Mouse (Mus musculus) spleen, adult 2 months (tissue): ENCODE measurements at regions not wholly inside any gene's neighbourhood (a gene's known extent, or its start where the extent isn't known, plus 50 kb on each side); places are given as distances from the start of the nearest gene placed in this dataset.

ENCODE experiments used
- DNase-seq, 2 experiments: peaks; one replicate each; pipeline versions ENCODE4 v3.0.0 to v3.0.0-alpha.2; 2012 to 2021; ENCODE audit warnings: low spot score in 2 of 2, low read depth in 1 of 2
- H3K27ac ChIP-seq: fragments of 200-500 bp; 2 replicates; pipeline ENCODE4 v1.5.1; 2012; ENCODE audit warnings: low read length, inconsistent platforms; ENCODE audit not compliant: insufficient read depth
- H3K27me3 ChIP-seq: fragments of 200-500 bp; 2 replicates; pipeline ENCODE4 v1.6.1; 2012; ENCODE audit warnings: mild to moderate bottlenecking, moderate library complexity, low read length, inconsistent platforms; ENCODE audit not compliant: control insufficient read depth, insufficient read depth
- H3K36me3 ChIP-seq: fragments of 200-500 bp; 2 replicates; pipeline ENCODE4 v1.6.1; 2012; ENCODE audit warnings: mild to moderate bottlenecking, low read length, inconsistent platforms; ENCODE audit not compliant: control insufficient read depth, insufficient read depth
- H3K4me1 ChIP-seq: fragments of 200-500 bp; 2 replicates; pipeline ENCODE4 v1.6.1; 2011; ENCODE audit warnings: inconsistent platforms; ENCODE audit not compliant: control insufficient read depth, insufficient read depth, insufficient read length
- H3K4me3 ChIP-seq: fragments of 200-500 bp; 2 replicates; pipeline ENCODE4 v1.5.1; 2011; ENCODE audit warnings: mild to moderate bottlenecking, inconsistent platforms; ENCODE audit not compliant: insufficient read depth, insufficient read length; ENCODE audit errors: extremely low read depth
- CTCF ChIP-seq: fragments of 200-500 bp; IDR thresholded peaks from 2 replicates; pipeline ENCODE4 v1.5.1; 2011; ENCODE audit warnings: mild to moderate bottlenecking, inconsistent platforms; ENCODE audit not compliant: insufficient read depth, insufficient read length, insufficient replicate concordance; ENCODE audit errors: extremely low read depth
- POLR2A ChIP-seq: fragments of 200-500 bp; IDR thresholded peaks from 2 replicates; pipeline ENCODE4 v1.6.1; 2011; ENCODE audit warnings: low read depth, low read length, inconsistent platforms
- WGBS: fragments of 180-500 bp; shearing (Covaris S2); methylation state at CpG from one replicate; pipeline ENCODE4 v1.1.7; 2018; 5-methylcytosine and 5-hydroxymethylcytosine counted together

DNA sequence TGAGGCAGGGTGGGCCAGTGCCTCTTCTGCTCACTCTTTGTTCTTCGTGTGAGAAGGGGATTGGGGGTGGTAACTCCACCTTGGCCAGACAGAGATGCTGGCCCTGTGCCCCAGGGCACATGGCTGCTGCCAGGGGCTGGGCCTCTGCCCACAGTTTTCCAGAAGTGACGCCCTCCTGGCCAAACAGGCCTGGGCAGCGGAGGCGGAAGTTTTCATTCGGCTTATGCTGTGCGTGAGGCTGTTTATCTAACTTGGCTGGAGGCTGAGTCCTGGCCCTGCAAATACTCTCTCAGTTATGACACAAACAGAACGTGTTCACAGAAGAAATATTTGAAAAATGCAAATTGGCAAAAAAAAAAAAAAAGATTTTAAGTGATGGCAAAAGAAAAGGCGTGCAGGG is 97.3 kb upstream of the Ptpn1 start:
- Histone ChIP-seq H3K27ac (peak overlapping the region; percentile 35; the same call in 1 of the 2 replicates), H3K27me3 (no peaks in the 10 kb centered on the region), H3K4me3 (no peak overlapping the region), H3K36me3 (no peaks in the 10 kb centered on the region), H3K4me1 (peaks cover 8% of the 10 kb centered on the region; the same call in 1 of the 2 replicates)
- DNase-seq: no peak
- WGBS: 86% methylated on average over 8 of the region's 8 CpGs
- TF ChIP-seq POLR2A: no peak
- TF ChIP-seq CTCF: no peak

- no peak for DNase-seq
- Histone ChIP-seq H3K4me1 (peaks cover 8% of the 10 kb centered on the region; the same call in 1 of the 2 replicates), H3K27ac (no peak overlapping the region), H3K27me3 (no peaks in the 10 kb centered on the region), H3K36me3 (no peaks in the 10 kb centered on the region), H3K4me3 (no peak overlapping the region)
- no peak for TF ChIP-seq POLR2A
- WGBS: 49% methylated on average over 20 of the region's 20 CpGs
Observed at GRCm38 (mm10) chr2:167833290-167833953, 98.4 kb upstream of the Ptpn1 start.

DNA sequence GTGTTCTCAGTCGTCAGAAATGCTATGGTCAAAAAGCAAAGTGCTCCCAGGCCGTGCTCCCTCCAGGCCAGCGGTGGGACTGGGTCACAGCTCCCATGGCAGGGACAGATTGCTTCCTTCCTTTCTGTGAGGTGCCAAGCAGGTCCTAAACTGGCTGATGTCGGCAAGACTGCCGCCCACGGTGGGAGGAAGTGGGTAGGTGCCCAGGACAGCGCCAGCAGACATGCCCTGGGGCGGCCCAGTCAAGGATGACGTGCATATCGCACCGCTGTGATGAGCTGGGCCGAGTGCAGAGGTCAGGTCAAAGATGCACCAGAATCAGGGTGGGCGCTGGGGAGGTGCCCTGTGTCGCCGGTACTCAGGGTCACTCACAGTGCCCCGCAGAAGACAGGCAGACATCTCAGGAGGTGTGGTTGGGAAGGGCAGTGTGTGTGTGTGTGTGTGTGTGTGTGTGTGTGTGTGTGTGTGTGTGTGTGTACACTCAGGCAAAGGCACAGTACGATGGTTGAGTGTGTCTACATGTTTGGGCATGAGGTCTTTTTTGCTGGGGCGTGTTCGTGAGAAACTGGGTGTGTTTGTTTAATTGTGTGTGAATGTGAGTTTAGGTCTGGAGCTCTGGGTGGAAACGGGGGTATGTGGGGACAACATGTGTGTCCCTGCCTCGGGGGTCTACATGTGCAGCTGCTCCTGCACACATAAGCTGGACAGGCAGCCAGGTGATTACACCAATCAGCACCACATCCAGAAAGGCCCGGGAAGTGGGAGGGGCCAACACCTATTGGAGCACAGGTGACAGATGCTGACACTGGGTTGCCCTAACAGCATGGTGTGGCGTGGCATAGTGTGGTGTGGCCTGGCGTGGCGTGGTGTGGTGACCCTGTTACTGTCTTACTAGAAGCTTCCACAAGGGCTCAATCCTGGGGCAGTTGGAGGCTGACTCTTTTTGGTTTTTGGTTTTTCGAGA is 100.5 kb upstream of the Ptpn1 start:
- 40% methylated on average over 26 of the region's 26 CpGs for WGBS
- Histone ChIP-seq H3K4me1 (peaks cover 8% of the 10 kb centered on the region; the same call in 1 of the 2 replicates), H3K27me3 (no peaks in the 10 kb centered on the region), H3K4me3 (no peak overlapping the region), H3K36me3 (no peaks in the 10 kb centered on the region), H3K27ac (no peak overlapping the region)
- peak; percentile 21 to 50 for DNase-seq
- no peak for TF ChIP-seq POLR2A
- TF ChIP-seq CTCF: no peak

DNA sequence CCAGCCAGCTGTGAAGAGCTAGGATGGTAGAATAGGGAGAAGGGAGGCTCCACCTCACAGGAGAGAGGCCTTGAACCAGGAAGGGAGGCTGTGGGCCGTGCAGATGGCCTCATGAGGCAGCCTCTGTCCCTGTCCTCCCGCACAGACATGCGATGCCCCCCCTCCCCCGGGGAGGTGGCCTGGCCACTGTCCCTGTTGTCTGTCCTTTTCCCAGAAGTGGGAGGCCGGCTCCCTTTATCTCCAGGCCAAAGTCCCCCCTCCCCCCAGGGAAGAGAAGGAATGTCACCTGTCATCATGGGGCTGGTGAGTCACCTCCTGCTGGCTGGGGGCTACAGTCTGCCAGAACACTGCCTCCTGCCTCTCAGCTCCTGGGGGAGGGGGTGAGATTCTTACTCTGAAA is 103.6 kb upstream of the Ptpn1 start:
- no peaks in the 10 kb centered on the region for H3K36me3 ChIP-seq
- TF ChIP-seq POLR2A: no peak
- TF ChIP-seq CTCF: no peak
- H3K4me3 ChIP-seq: no peak overlapping the region
- peaks cover 8% of the 10 kb centered on the region; the same call in 1 of the 2 replicates for H3K4me1 ChIP-seq
- no peaks in the 10 kb centered on the region for H3K27me3 ChIP-seq
- WGBS: 73% methylated on average over 5 of the region's 5 CpGs
- no peak overlapping the region for H3K27ac ChIP-seq
- DNase-seq: no peak

DNA sequence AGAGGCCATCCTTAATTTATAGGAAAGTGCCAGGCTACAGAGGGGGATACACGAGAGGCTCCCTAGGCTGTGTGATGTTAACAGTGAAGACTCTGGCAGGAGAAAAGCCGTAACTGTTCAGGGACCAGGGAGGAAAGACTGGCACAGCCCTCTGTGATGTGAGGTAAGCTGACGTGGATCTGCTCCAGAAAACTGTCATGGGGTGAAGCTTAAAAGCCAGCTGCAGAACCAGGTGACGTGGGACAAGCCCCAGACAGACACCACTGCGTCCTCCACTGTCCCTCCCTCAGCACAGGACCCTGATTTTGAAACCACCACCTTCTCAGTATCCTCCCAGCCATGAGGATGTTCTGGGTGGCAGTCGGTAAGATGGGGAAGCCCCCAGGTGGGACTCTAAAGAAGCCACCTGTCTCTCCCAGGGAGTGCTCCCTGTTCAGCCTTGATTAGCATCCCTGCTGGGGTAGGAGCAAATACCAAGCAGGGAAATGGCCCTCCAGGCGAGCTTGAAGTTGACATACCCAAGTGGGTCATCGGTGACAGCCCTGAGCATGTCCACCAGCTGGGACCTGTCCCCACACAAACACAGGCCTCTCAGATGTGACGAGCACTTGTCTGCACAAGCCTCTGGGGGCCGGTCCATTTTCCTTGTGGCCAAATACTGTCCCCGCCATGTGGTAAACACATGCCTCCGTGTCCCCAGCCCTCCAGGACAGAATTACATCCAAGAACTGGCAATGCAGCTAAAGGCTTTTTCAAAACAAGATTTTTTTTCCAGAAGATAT is 104.7 kb upstream of the Ptpn1 start:
- Histone ChIP-seq H3K27me3 (no peaks in the 10 kb centered on the region), H3K4me1 (peaks cover 8% of the 10 kb centered on the region; the same call in 1 of the 2 replicates), H3K27ac (no peak overlapping the region), H3K4me3 (no peak overlapping the region), H3K36me3 (no peaks in the 10 kb centered on the region)
- DNase-seq: no peak
- TF ChIP-seq CTCF (no peak), POLR2A (no peak)
- WGBS: 73% methylated on average over 12 of the region's 12 CpGs

- Histone ChIP-seq H3K36me3 (no peaks in the 10 kb centered on the region), H3K4me1 (no peaks in the 10 kb centered on the region; the same call in 1 of the 2 replicates), H3K27me3 (no peaks in the 10 kb centered on the region), H3K4me3 (no peak overlapping the region), H3K27ac (no peak overlapping the region)
- TF ChIP-seq CTCF (no peak), POLR2A (no peak)
- 25% methylated on average over 9 of the region's 9 CpGs for WGBS
- DNase-seq: no peak
Observed at GRCm38 (mm10) chr2:167823513-167823912, 108.3 kb upstream of the Ptpn1 start.
